Mouse (Mus musculus): ENCODE data around the gene Twsg1. TPM values are rescaled to one million over a fixed set of nuclear protein-coding genes. Genes with fewer than 3 reads are reported as not detected.

Twsg1 gene
- total and polyA plus RNA-seq, 3 experiments = 17.0 to 17.7 TPM; not detected in 1

GRCm38 (mm10) chr17:65921975-65922374 is 29.1 kb downstream of the Twsg1 start:
- no peaks in the 10 kb centered on the region for H3K27me3 ChIP-seq (ENCODE audit: control insufficient read depth in 1 of 2, insufficient read depth in 2 of 2, low read length in 2 of 2)
- DNase-seq (ENCODE audit: low read depth, low spot score) = peak; percentile 83
- no peak overlapping the region; the same call in 1 of the 2 replicates for H3K27ac ChIP-seq (ENCODE audit: control insufficient read depth, low read depth, low read length)
- H3K4me1 ChIP-seq (ENCODE audit: control insufficient read depth in 1 of 2, insufficient read depth in 2 of 2, low read length in 2 of 2) = peaks cover 0 to 12% of the 10 kb centered on the region in 2 experiments; a peak in 3 of 4 replicates
- no peaks in the 10 kb centered on the region for H3K79me2 ChIP-seq (ENCODE audit: control insufficient read depth, insufficient read depth, low read length, poor library complexity)
- no peak overlapping the region for H3K4me3 ChIP-seq (ENCODE audit: control insufficient read depth in 1 of 2, insufficient read depth in 1 of 2, low read depth in 2 of 2, low read length in 2 of 2)
- peaks cover 5 to 9% of the 10 kb centered on the region in 2 experiments; a peak in 3 of 4 replicates for H3K36me3 ChIP-seq (ENCODE audit: control insufficient read depth in 1 of 2, insufficient read depth in 2 of 2, low read length in 2 of 2)
- TF ChIP-seq E2F4 (IDR thresholded peaks at IDR 0.05; ENCODE audit: borderline replicate concordance, low read depth, low read length) (no peak), TBP (IDR thresholded peaks at IDR 0.05; ENCODE audit: low read depth, low read length) (no peak), POLR2A (IDR thresholded peaks at IDR 0.05; ENCODE audit: control insufficient read depth in 1 of 2, insufficient read depth in 1 of 2, low read depth in 1 of 2, low read length in 2 of 2, poor library complexity in 1 of 2) (no peak), CHD1 (IDR thresholded peaks at IDR 0.05; ENCODE audit: low read depth, low read length) (no peak), MXI1 (IDR thresholded peaks at IDR 0.05; ENCODE audit: low read depth, low read length) (0 out of 2 replicates have a peak, but pooled peaks have one; percentile 29), CHD2 (IDR thresholded peaks at IDR 0.05; ENCODE audit: low read length) (peak; percentile 39), MAX (IDR thresholded peaks at IDR 0.05; ENCODE audit: low read length) (no peak), MEF2A (IDR thresholded peaks at IDR 0.05; ENCODE audit: extremely low read depth, insufficient replicate concordance, low read depth, low read length, poor library complexity, severe bottlenecking) (no peak), ZC3H11A (IDR thresholded peaks at IDR 0.05; ENCODE audit: low read depth, low read length) (no peak), RCOR1 (IDR thresholded peaks at IDR 0.05; ENCODE audit: low read depth, low read length) (no peak), USF1 (IDR thresholded peaks at IDR 0.05; ENCODE audit: low read depth, low read length) (no peak), HCFC1 (IDR thresholded peaks at IDR 0.05; ENCODE audit: low read depth, low read length) (0 out of 2 replicates have a peak, but pooled peaks have one; percentile 32), NRF1 (IDR thresholded peaks at IDR 0.05; ENCODE audit: insufficient read depth, low read depth, low read length, poor library complexity, severe bottlenecking) (no peak), ZMIZ1 (IDR thresholded peaks at IDR 0.05; ENCODE audit: low read depth, low read length) (no peak), RAD21 (IDR thresholded peaks at IDR 0.05; ENCODE audit: low read depth, low read length) (no peak; the same call in 1 of the 2 replicates), MYB (IDR thresholded peaks at IDR 0.05; ENCODE audit: low read depth, low read length) (no peak)
- H3K9ac ChIP-seq (ENCODE audit: control insufficient read depth, low read depth, low read length, poor library complexity, severe bottlenecking) = no peak overlapping the region
- no peaks in the 10 kb centered on the region for H3K9me3 ChIP-seq (replicated peaks; ENCODE audit: insufficient read depth, low read length)

- peak overlapping the region; percentile 40; the same call in 1 of the 2 replicates for H3K27ac ChIP-seq (ENCODE audit: control insufficient read depth, low read depth, low read length)
- peaks cover 3 to 21% of the 10 kb centered on the region in 2 experiments for H3K4me1 ChIP-seq (ENCODE audit: control insufficient read depth in 1 of 2, insufficient read depth in 2 of 2, low read length in 2 of 2)
- no peaks in the 10 kb centered on the region for H3K9me3 ChIP-seq (replicated peaks; ENCODE audit: insufficient read depth, low read length)
- no peaks in the 10 kb centered on the region for H3K27me3 ChIP-seq (ENCODE audit: control insufficient read depth in 1 of 2, insufficient read depth in 2 of 2, low read length in 2 of 2)
- H3K36me3 ChIP-seq (ENCODE audit: control insufficient read depth in 1 of 2, insufficient read depth in 2 of 2, low read length in 2 of 2) = peaks cover 2 to 11% of the 10 kb centered on the region in 2 experiments; a peak in 3 of 4 replicates
- H3K4me3 ChIP-seq (ENCODE audit: control insufficient read depth in 1 of 2, insufficient read depth in 1 of 2, low read depth in 2 of 2, low read length in 2 of 2) = peak overlapping the region; percentile 2 to 12; a peak in 2 of 4 replicates
- DNase-seq (ENCODE audit: low read depth, low spot score) = peak; percentile 76
- H3K9ac ChIP-seq (ENCODE audit: control insufficient read depth, low read depth, low read length, poor library complexity, severe bottlenecking) = 0 out of 2 replicates have a peak overlapping the region, but pooled peaks have one; percentile 1
- no peaks in the 10 kb centered on the region for H3K79me2 ChIP-seq (ENCODE audit: control insufficient read depth, insufficient read depth, low read length, poor library complexity)
- TF ChIP-seq MEF2A (IDR thresholded peaks at IDR 0.05; ENCODE audit: extremely low read depth, insufficient replicate concordance, low read depth, low read length, poor library complexity, severe bottlenecking) = no peak
- no peak for TF ChIP-seq TBP (IDR thresholded peaks at IDR 0.05; ENCODE audit: low read depth, low read length)
- TF ChIP-seq NRF1 (IDR thresholded peaks at IDR 0.05; ENCODE audit: insufficient read depth, low read depth, low read length, poor library complexity, severe bottlenecking) = no peak
- TF ChIP-seq RCOR1 (IDR thresholded peaks at IDR 0.05; ENCODE audit: low read depth, low read length) = no peak
- no peak for TF ChIP-seq MAZ (IDR thresholded peaks at IDR 0.05; ENCODE audit: low read depth, low read length)
- TF ChIP-seq CTCF (IDR thresholded peaks at IDR 0.05 in 2 of 3, conservative IDR thresholded peaks at IDR 0.05 in 1 of 3; ENCODE audit: control insufficient read depth in 1 of 3, insufficient read depth in 1 of 3, low read depth in 2 of 3, low read length in 3 of 3, poor library complexity in 1 of 3, severe bottlenecking in 1 of 3) = no peak
- TF ChIP-seq EP300 (IDR thresholded peaks at IDR 0.05; ENCODE audit: low read depth in 1 of 2, low read length in 2 of 2) = peak; percentile 46 to 80; a peak in 2 of 4 replicates
- TF ChIP-seq MYB (IDR thresholded peaks at IDR 0.05; ENCODE audit: low read depth, low read length) = no peak
- TF ChIP-seq SIN3A (IDR thresholded peaks at IDR 0.05; ENCODE audit: low read length) = peak; percentile 69; the same call in 1 of the 2 replicates
- no peak for TF ChIP-seq MAFK (IDR thresholded peaks at IDR 0.05; ENCODE audit: borderline replicate concordance, low read depth, low read length)
- TF ChIP-seq USF2 (IDR thresholded peaks at IDR 0.05; ENCODE audit: borderline replicate concordance in 1 of 2, insufficient read depth in 1 of 2, low read depth in 1 of 2, low read length in 2 of 2) = peak; percentile 26 to 85; a peak in 2 of 4 replicates
- no peak for TF ChIP-seq ZNF384 (IDR thresholded peaks at IDR 0.05; ENCODE audit: low read depth, low read length)
- TF ChIP-seq KAT2A (conservative IDR thresholded peaks at IDR 0.05; ENCODE audit: low read depth, low read length) = no peak
- peak; percentile 72 for TF ChIP-seq MAX (IDR thresholded peaks at IDR 0.05; ENCODE audit: low read length)
- peak; percentile 77 for TF ChIP-seq GATA1 (IDR thresholded peaks at IDR 0.05; ENCODE audit: low read depth, low read length)
- TF ChIP-seq ZC3H11A (IDR thresholded peaks at IDR 0.05; ENCODE audit: low read depth, low read length) = no peak
- TF ChIP-seq TAL1 (IDR thresholded peaks at IDR 0.05; ENCODE audit: low read length) = peak; percentile 82
- TF ChIP-seq ZKSCAN1 (IDR thresholded peaks at IDR 0.05; ENCODE audit: low read depth, low read length) = no peak
- TF ChIP-seq UBTF (IDR thresholded peaks at IDR 0.05; ENCODE audit: borderline replicate concordance, insufficient read depth, low read depth, low read length) = no peak
- TF ChIP-seq POLR2AphosphoS2 (IDR thresholded peaks at IDR 0.05; ENCODE audit: low read length) = no peak
Observed at GRCm38 (mm10) chr17:65919235-65919634, 31.8 kb downstream of the Twsg1 start.
